Mouse (Mus musculus) heart, postnatal 10 days (tissue): ENCODE data around the gene Tuba8. TPM values are rescaled to one million over a fixed set of nuclear protein-coding genes. Genes with fewer than 3 reads are reported as not detected.

Source experiments
- DNase-seq, 2 experiments: peaks; one replicate each; pipeline ENCODE4 v3.0.0; 2021
- intact Hi-C: fragments of 180-260 bp; cut with DNase I; formaldehyde crosslinking; loops from one replicate; pipeline ENCODE4 v1.15.1; 2025
- total RNA-seq, 2 experiments: library from RNA; stranded (reverse); gene quantifications; 2 replicates each; pipeline ENCODE4 v1.2.3; 2021

Tuba8 gene
- total RNA-seq, 2 experiments from 2014 or later, result 78.2 to 86.1 TPM

DNA sequence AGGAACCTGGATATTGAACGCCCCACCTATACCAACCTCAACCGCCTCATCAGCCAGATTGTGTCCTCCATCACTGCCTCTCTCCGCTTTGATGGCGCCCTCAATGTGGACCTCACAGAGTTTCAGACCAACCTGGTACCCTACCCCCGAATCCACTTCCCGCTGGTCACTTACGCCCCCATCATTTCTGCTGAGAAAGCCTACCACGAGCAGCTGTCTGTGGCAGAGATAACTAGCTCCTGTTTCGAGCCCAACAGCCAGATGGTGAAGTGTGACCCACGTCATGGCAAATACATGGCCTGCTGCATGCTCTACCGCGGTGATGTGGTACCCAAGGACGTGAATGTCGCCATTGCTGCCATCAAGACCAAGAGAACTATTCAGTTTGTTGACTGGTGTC, 12.5 kb downstream of the Tuba8 start:
- DNase-seq, result no peak
- intact Hi-C loops, result no loop called here

DNA sequence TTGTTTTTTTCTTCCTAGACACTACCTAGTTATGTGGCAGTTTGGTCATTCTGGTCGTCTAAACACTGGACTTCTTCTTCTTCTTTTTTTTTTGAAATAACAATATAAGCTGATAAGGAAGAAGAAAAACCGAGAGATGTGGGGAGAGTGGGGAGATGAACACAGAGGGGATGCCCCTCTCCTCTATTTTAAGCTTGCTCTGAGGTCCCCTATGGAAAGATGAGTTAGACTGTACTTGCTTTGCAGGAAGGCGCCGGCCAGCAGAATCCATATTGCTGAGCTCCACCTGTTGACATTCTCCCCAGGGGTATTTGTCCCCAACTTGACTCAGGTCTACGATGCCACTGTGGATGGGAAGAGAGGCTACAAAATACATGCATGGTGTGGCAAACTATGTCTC, 13.6 kb downstream of the Tuba8 start:
- intact Hi-C loops, result no loop called here
- DNase-seq, result no peak

DNA sequence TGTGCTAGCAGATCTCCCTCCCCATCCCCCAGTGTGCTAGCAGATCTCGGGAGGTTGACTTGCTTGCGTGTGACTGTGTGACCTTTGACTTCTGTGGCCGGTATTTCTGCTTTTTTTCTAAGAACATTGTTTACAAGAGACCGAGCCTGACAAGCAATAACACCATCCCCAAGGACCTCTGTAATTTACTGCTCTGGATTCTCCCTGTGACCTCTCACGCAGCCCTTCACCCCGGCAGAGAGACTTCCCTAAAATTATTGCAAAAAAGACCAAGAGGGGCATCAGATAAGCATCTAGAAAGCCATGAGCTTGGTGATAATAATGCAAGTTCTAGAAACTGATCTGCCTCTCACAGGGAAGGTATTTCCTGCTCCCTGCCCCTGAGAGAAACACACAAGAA, 14.5 kb downstream of the Tuba8 start:
- intact Hi-C loops, result no loop called here
- no peak for DNase-seq

DNA sequence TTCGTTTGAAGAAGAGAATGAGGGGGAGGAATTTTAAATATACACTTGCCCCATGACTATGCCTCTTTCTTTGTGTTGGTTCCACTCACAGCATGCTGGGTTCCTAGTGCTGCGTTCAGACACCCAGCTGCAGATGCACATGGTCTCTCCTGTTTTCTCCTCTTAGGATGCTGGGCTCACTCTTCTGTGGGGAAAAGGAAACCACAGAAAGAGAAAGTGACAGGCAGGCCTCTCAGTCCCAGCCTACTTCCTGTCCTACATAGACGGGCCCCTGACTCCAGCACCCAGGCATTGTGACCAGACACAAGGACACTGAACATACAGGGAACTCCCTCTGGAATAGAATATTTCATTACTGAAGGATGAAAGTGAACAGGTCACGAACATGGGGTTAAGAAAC, 15.5 kb downstream of the Tuba8 start:
- no peak for DNase-seq
- intact Hi-C loops, result no loop called here

DNA sequence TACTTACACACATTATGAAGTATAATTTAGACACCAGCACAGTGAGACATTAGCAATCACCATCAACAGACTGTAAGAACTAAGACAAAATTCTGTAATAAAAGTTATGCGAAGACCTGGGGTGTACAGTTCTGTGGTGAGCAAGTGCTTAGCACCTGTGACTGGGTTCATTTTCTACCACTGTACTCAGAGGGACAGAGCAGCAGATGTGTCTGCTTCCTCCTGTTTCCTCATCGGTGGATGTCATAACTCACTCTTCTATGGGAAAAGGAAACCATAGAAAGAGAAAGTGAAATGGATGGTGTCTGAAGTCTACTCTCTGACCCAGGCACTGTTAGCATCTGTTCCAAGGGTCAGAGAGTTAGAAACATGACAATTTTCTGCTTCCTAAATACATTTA, 16.2 kb downstream of the Tuba8 start:
- DNase-seq, result no peak
- intact Hi-C loops, result no loop called here

DNA sequence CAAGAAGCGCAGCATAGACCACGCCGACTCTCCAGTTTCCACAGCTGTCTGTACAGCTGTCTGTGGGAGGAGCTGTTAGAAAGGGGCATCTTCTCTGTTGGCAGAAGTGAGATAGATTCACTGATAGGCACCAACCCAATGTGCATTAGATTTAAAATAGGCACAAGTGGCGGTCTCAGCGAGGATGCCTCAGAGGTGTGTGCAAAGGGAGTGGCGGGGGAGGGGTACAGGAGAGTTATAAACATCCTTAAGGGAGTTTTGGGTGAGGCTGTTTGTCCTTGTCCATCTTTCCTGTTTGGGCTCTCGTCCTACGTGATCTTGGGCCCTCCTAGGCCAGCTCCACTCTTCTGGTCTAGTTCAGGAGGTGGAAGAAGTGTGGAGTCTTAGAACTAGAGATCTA, 17.9 kb downstream of the Tuba8 start:
- intact Hi-C loops, result no loop called here
- DNase-seq, result no peak

DNA sequence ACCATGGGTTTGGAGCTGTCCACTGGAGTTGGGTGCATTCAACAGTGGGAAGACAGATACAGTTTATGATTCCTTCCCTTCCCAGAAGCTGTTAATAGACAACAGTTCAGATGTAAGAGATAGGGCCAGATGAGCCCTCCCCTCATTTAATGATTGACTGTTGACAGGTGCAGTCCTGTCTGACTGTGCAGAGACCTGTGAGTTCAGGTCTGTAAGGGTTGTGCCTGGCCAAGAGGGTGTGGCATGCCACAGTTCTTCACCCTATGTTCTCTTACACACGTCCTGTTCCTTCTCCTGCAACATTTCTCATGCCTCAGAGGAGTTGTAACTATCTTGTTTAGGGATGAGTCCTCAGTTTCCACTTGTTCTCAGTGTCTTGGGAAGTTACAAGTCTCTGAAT, 22.2 kb downstream of the Tuba8 start:
- no peak for DNase-seq
- intact Hi-C loops, result no loop called here

DNA sequence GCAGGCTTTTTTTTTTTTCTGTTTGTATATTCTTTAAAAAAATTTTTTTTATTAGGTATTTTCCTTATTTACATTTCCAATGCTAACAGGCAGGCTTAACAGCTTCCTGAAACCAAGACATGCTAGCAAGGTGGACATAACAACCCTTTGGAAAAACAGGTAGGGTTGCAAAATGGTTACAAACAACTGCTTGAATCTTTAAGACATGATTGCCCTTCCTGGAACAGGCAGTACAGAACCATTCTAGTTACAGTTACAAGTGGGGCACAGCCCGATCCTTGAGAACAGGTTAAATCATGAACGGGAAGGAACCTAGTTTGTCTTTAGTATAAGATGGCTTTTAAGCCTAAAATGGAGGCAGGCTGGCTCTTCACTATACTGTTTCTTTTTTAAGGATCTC, 25.9 kb downstream of the Tuba8 start:
- intact Hi-C loops, result no loop called here
- no peak for DNase-seq

DNA sequence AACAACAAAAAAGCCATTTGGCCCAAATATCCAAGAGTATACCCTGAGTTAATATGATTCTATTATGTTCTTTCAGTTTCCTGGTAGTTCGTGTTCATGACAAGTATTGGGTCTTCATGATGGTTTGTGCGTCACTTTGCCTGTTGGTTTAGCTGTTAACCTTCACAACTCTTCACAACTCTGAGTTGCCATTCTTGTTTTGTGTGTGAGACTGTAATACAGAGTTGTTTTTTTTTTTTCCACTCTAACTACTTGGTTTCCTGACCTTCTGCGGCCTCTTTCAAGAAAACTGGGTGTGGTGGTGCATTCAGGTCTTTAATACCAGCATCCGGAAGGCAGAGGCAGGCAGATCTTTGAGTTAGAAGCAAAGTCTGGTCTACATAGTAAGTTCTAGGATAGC, 27.7 kb downstream of the Tuba8 start:
- intact Hi-C loops, result no loop called here
- DNase-seq, result no peak

DNA sequence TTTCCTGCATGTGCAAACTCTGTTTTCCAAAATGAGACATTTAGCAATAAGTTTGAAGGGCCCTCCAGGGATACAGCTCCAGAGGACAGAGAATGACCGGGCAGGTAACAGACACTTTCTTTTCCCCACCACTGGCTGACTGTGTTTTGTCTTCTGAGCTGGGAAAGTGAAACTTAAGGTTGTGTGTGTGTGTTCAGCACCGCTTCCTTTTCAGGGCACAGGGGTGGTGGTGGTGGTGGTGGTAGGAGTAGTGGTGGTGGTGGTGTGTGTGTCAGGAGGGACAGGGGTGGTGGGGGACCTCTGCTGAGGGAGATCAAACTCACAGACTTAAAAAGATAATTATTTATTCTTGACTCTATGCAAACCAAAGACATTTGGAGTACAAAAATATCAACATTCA, 31.3 kb downstream of the Tuba8 start:
- no peak for DNase-seq
- intact Hi-C loops, result loop anchor here (5.0 kb wide), 1 partner anchor 54 kb away; no protein-coding TSS in a partner anchor

DNA sequence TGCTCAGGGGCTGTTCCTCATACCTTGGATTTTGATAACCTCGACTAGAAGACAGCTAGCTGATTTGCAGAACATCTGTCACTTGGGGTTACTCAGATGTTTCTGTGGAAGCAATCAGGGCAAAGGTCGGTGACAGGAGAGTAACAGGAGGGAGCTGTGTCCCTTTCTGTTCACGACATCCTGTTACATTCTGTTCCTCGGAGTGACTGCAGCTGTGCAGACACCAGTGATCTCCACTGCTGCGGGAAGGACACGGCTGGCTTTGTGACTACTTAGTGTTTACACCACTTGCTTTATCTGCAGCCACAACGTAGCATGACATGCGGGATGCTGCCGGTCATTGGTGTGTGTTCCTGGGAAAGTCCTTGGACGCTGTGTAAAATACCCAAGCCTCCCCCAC, 32.7 kb downstream of the Tuba8 start:
- intact Hi-C loops, result loop anchor here (5.0 kb wide), 1 partner anchor 56 kb away; no protein-coding TSS in a partner anchor
- no peak for DNase-seq

DNA sequence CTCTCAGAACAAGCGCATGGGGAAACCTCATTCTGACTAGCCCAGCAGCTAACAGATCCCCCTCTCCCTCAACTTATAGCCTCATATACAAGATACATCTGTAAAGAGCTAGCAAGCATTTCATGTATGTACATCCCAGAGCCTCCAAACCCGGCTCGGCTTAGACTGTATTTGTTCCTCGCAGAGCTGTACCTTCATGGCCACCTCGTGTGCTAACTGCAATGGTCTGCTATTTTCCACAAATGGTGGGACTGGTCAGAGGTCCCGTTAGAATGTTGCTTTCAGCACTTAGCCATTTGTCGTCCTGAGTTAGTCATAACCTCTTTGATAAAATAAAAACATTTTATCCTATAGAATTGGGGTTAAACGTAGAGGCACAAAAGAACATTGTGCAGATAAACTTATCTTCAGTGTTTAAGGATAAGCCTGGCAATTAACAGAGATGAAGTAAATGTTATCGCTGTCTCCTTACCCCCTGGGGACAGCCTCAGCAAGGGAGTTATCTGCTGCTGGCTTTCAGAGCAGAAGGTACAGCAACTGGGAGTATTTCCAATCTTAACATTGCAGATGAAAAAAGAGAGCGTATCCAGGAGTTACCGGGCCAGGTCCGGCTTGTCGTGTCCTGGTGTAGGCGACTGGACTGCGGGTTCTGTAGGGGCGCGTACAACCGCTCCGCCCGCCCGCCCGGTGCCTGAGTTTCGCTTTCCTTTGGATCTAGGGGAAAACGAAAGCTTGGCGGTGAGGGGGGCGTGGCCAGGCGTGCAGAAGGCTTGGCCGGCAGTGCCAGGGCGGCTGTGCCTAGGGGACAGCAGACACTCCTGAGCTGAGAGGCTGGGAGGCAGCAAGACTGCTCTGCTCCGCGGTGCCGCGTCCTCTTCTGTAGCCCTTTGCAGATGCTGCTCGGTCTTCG, 34.9 kb downstream of the Tuba8 start, which contains the start of gene Usp18:
TSS of gene Usp18 (plus strand) at position 780 of the 910 bp plus-strand sequence.
- peak; percentile 92 for DNase-seq
- intact Hi-C loops, result no loop called here

DNA sequence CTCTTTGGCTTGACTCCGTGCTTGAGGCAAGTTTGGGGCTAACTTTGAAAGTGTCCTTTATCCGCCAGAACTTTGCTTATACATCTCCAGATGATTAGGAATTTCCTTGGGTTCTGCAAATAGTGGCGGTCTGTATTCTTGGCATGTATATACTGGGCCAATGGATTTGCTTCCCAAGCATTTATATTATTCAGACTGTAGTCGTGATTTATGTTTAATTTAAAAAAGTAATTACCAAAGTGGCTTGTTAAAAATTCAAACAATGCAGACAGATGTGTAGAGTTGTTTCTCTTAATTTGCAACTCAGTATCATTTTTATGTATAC, 35.5 kb downstream of the Tuba8 start:
- no peak for DNase-seq
- intact Hi-C loops, result no loop called here

DNA sequence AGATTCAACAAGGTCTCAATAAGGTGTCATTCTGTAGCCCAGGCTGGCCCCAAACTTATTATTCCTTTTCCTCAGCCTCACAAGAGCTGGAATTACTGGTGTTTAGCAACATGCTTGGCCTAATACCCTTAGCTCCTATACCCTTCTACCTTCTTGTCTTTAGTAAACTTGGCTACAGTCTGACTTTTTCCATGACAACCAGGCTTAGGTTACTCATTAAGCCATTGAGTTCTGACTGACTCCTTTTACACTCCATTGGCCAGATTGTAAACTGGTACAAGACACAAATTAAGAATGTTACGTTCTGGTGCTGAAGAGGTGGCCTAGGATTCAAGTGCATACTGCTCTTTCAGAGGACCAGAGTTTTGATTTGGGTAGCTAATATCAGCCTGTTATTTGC, 39.9 kb downstream of the Tuba8 start:
- DNase-seq, result no peak
- intact Hi-C loops, result no loop called here

DNA sequence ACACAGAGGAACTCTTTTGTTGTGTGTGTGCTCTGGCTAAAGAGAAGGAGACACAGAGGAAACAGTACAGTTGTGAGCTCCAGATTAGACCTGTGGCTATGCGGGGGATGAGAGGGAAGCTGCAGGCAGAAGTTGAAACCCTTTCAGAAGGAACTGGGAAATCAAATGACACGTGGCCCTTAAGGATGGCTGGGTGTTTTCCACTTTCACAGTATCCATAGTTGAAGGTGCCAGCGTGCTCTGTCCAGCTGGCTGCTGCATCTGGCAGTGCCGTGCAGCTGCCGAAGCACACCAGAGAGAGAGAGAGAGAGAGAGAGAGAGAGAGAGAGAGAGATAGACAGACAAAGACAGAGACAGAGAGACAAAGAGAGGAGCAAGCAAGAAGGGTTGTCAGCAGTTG, 40.8 kb downstream of the Tuba8 start:
- intact Hi-C loops, result no loop called here
- no peak for DNase-seq

DNA sequence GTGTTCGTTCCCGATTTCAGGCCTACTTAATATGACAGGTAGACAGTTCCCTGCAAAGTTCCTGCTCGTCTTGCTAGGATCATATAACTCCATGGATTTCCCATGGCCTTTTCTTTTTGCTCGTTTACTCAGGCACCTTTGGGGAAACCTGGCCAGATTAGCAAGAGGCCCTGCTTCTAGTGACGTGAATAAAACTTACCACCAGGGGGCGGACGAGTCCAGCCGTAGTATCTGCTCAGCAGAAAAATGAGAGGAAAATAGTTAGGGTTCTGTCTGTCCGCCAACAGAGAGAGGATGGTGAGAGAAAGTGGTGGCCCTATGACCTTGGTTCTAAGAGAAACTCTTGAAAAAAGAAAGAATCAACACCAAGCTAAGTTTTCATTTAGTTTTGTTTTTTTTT, 50.1 kb downstream of the Tuba8 start:
- peak; percentile 68 to 84 for DNase-seq
- intact Hi-C loops, result loop anchor here (5.0 to 10.0 kb wide), 3 partner anchors 73 to 1044 kb away; partner anchors contain the start of gene M6pr

DNA sequence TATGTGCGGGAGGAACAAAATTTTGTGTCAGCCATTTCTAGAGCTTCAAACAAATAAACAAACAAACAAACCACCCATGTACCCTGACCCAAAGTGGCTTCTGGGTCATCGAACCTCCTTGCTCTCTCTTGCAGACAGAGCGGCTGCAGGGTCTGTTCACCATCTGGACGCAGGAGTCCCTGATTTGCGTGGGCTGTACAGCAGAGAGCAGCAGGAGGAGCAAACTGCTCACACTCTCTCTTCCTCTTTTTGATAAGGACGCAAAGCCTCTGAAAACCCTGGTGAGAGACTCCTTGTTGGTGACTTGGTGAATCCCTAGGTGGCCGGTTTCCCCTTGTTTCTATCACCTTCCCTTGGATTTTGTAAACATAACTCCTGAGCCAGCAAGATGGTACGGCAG, 50.7 kb downstream of the Tuba8 start:
- intact Hi-C loops, result loop anchor here (5.0 to 10.0 kb wide), 3 partner anchors 74 to 1044 kb away; partner anchors contain the start of gene M6pr

DNA sequence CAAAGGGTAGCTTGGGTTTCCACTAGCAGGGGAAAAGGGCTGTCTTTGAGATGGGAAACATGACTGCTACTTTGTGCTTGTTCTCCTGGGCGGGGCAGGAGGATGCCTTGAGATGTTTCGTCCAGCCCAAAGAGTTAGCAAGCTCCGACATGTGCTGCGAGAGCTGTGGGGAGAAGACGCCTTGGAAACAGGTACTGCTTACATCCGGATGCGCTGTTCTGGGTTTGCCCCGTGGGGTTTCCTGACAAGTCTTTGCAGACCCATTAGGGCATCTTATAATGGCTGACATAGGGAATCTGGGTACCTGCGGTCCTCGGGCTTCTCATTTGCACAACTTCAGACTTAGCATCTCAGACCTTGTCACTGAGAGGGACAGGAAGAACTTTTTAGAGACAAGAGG, 51.5 kb downstream of the Tuba8 start:
- no peak for DNase-seq
- intact Hi-C loops, result loop anchor here (5.0 to 10.0 kb wide), 3 partner anchors 75 to 1043 kb away; partner anchors contain the start of gene M6pr

More for the DNA sequence above, 50.7 kb downstream of the Tuba8 start:
- DNase-seq, result no peak

DNA sequence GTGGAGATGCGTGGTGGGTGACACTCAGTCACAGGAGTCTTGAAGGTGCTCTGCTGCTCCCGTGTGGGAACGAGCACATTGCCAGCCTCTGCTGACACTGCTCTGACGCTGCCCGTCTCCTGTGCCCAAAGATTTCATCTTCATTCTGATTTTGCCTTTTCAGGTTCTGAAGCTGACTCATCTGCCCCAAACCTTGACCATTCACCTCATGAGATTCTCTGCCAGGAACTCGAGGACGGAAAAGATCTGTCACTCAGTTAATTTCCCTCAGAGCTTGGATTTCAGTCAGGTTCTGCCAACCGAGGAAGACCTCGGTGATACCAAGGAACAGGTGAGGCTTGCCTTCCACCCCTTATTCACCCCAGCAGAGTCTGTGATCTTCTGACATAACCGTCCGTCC, 52.0 kb downstream of the Tuba8 start:
- no peak for DNase-seq
- intact Hi-C loops, result loop anchor here (5.0 to 10.0 kb wide), 3 partner anchors 75 to 1042 kb away; partner anchors contain the start of gene M6pr

DNA sequence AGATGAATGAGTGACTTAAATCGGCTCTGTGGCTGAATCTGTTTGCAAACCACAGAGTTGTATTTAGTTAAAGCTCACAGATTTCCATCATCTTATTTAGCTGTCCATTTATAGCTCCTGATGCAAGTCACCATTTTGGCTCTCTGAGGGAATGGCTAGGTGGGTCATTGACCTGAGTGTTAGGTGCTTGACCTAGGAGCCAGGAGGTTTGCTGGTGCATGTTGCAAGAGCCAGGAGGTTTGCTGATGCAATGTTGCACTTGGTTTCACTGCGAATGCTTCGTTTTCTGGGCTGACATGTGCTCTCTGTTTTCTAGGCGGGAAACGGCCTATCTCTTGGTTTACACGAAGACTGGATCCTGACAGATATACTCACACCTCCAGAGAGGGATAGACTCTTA, 59.7 kb downstream of the Tuba8 start:
- intact Hi-C loops, result no loop called here
- DNase-seq, result no peak

DNA sequence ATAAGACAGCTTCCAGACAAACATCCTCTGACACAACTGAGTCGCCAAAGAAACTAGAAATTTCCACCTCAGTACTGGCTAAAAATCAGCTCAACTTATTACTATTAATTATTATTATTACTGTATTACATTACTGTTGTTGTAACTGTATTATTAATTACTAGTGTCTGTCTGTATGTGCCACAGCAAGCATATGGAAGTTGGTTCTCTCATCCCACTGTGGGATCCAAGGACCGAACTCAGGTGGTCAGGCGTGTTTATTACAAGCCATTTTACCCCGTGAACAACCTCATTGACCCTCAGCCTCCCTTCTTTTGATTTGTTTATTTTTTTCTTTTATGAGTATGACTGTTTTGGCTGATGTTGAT, 61.2 kb downstream of the Tuba8 start:
- DNase-seq, result no peak
- intact Hi-C loops, result loop anchor here (1.0 to 2.0 kb wide), 4 partner anchors 55 to 262 kb away; no protein-coding TSS in a partner anchor

DNA sequence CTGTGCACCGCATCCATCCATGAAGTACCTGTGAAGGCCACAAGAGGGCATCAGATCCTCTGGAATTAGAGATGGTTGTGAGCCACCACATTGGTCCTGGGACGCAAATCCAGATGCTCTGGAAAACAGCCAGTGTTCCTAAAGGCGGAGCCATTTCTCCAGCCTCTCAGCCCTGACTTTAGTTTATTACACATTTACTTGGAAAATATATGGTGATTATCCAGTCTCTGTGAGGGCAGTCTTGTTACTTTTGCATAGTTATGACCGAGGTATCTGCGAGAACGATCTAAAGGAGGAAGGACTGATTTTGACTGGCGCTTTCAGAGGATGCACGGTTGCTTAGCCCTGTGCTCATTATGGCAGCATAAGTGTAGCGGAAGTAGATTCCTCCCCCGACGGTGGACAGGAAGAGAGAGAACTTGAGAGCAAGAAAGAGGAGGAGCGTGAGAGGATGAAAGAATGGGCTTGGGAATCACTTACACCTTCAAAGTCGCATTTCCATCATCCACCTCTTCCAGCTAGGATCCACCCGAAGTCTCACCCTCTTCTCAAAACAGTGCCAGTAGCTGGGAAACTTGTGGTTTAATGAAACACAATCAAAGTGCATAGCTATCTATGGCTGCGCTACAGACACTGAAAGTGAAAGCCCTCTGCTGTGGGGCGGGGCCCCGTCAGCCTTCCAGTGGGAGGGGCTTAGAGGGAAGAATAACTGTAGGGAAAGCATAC, 61.7 kb downstream of the Tuba8 start:
- intact Hi-C loops, result loop anchor here (1.0 to 2.0 kb wide), 4 partner anchors 55 to 261 kb away; no protein-coding TSS in a partner anchor
- DNase-seq, result peak; percentile 87 to 92
